Mouse (Mus musculus) brown adipose tissue, adult 24 weeks (tissue): ENCODE data around the gene Fblim1. TPM values are rescaled to one million over a fixed set of nuclear protein-coding genes. Genes with fewer than 3 reads are reported as not detected.

ENCODE experiments used
- H3K27ac ChIP-seq: fragments of 200-500 bp; replicated peaks from 2 replicates; pipeline ENCODE4 v1.5.1; 2012; ENCODE audit warnings: low read depth, mild to moderate bottlenecking, low read length
- H3K4me1 ChIP-seq: fragments of 200-500 bp; 2 replicates; pipeline ENCODE4 v1.6.1; 2012; ENCODE audit warnings: low read length, mixed read lengths; ENCODE audit not compliant: control insufficient read depth, insufficient read depth, insufficient read length
- H3K4me3 ChIP-seq: fragments of 200-500 bp; 2 replicates; pipeline ENCODE4 v1.5.1; 2012; ENCODE audit warnings: low read depth, mild to moderate bottlenecking, low read length, moderate library complexity; ENCODE audit not compliant: insufficient read depth
- polyA plus RNA-seq: library from polyadenylated mRNA; stranded (reverse); fragments of >200 nt; gene quantifications from 2 replicates; pipeline ENCODE4 v1.2.4, GENCODE M21; 2012; ENCODE audit not compliant: missing spikeins, insufficient read depth, insufficient read length

Gene Fblim1
- polyA plus RNA-seq: 2.1 and 3.6 TPM in 2 replicates

- H3K4me1 ChIP-seq: peaks cover 39% of the 10 kb centered on the region
- peak within 1 kb of the TSS; percentile 46 for H3K4me3 ChIP-seq
- H3K27ac ChIP-seq: peak within 1 kb of the TSS; percentile 59
Measured at GRCm38 (mm10) chr4:141605861-141606260, at the start of gene Fblim1. TSS of gene Fblim1 (minus strand) at chr4:141606096.

GRCm38 (mm10) chr4:141654509-141654908, 48.6 kb upstream of the Fblim1 start:
- H3K4me1 ChIP-seq: peaks cover 5% of the 10 kb centered on the region
- no peak overlapping the region for H3K4me3 ChIP-seq
- H3K27ac ChIP-seq: no peak overlapping the region

- H3K4me1 ChIP-seq: peaks cover 7% of the 10 kb centered on the region
- 0 out of 2 replicates have a peak overlapping the region, but pooled peaks have one; percentile 41 for H3K27ac ChIP-seq
- no peak overlapping the region for H3K4me3 ChIP-seq
Measured at GRCm38 (mm10) chr4:141653813-141654212, 47.9 kb upstream of the Fblim1 start.

DNA sequence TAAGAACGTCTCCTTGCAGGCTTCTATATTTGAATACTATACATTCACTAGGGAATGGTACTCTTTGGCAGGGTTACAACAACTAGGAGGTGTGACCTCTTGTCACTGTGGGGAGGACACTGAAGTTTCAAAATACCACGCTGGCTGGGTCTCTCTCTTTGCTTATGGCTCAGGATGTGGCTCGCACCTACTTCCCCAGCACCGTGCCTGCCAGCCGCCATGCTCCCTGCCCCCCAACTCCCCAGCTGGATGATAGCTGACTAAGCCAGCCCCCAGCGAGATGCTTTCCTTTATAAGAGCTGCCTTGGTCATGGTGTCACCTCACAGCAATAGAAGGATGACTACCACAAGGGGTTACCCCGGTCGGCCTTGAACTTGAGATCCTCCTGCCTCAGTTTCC, 47.1 kb upstream of the Fblim1 start:
- Histone ChIP-seq H3K4me1 (peaks cover 7% of the 10 kb centered on the region), H3K27ac (no peak overlapping the region), H3K4me3 (no peak overlapping the region)

DNA sequence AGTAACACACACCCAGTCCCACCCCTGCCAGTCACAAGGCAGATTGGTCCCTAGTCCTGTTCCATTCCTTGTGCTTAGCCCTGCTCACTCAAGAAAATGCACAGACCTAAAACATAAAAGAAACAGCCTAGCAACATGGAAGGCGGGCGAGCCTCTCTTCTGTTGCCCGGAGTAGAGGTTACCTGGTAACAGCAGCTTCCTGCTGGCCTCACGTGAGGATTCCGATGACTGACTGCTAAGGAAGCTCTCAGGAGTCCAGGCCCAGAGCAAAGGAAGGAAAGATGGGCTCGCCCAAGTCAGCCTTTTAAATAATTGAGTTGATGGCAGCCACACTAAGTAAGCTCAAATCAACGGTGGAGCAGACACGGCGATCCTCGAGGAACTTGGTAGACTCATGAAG, 46.0 kb upstream of the Fblim1 start:
- Histone ChIP-seq H3K27ac (no peak overlapping the region; the same call in 1 of the 2 replicates), H3K4me1 (peaks cover 7% of the 10 kb centered on the region), H3K4me3 (no peak overlapping the region)

DNA sequence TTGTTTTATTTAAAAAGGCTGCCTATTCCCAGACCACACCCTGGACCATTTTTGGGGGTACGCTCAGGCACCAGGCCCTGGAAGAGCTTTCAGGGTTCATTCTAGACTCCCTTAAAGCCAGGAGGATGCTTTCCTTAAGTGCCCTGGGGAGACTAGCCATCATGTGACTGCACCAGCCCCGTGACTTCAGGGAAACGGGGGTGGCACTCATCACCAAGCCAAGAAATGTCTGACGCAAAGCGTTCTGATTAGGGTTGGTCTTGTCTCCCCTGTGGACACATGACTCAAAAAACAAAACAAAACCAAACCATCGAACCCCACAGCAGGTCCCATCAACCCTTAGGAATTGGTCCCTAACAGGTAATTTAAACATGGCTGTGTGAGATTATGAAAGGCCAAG, 45.4 kb upstream of the Fblim1 start:
- H3K4me1 ChIP-seq: peaks cover 7% of the 10 kb centered on the region
- no peak overlapping the region for H3K4me3 ChIP-seq
- H3K27ac ChIP-seq: no peak overlapping the region

DNA sequence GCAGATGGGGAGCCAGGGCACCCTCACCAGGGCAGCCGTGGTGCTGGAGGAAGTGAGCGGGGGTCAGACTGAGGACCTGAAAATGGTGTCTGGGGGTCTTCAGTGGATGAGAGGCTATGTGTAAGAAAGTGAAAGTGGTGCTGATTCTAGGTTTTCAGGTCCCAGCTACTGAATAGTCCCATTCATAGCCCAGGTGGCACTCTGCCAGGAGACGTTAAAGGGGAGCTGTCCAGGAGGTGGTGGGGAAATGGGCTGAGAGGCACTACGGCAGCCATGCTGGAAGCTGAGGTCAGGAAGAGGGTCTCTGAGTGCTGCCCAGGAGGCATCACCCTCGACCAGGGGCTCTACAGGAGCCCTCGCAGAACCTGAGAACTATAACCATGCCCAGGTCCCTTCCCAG, 43.3 kb upstream of the Fblim1 start:
- H3K4me3 ChIP-seq: no peak overlapping the region
- peaks cover 7% of the 10 kb centered on the region for H3K4me1 ChIP-seq
- no peak overlapping the region for H3K27ac ChIP-seq

GRCm38 (mm10) chr4:141648262-141648661, 42.4 kb upstream of the Fblim1 start:
- Histone ChIP-seq H3K27ac (no peak overlapping the region), H3K4me1 (peaks cover 15% of the 10 kb centered on the region)

GRCm38 (mm10) chr4:141647187-141647586, 41.3 kb upstream of the Fblim1 start:
- Histone ChIP-seq H3K27ac (no peak overlapping the region), H3K4me1 (peaks cover 12% of the 10 kb centered on the region), H3K4me3 (no peak overlapping the region)

More at GRCm38 (mm10) chr4:141648262-141648661, 42.4 kb upstream of the Fblim1 start:
- H3K4me3 ChIP-seq: no peak overlapping the region

DNA sequence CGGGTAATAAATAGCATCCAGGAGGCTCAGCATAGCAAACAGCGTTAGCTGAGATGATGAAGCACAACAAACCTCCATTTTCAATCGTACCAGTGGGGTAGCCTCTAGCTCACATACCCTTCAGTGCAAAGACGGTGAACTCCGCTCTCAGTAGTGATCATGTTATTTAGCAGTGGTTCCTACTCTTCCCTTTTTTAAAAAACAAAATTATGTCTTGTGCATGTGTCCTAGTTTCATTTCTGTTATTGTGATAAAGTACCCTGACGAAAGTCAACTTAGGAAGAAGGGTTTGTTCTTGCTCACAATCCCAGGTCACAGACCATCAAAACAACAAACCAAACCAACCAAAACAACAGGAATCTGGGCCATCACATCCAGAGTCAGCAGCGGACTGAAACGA, 40.1 kb upstream of the Fblim1 start:
- no peak overlapping the region for H3K4me3 ChIP-seq
- peak overlapping the region; percentile 56 for H3K27ac ChIP-seq
- peaks cover 15% of the 10 kb centered on the region for H3K4me1 ChIP-seq

DNA sequence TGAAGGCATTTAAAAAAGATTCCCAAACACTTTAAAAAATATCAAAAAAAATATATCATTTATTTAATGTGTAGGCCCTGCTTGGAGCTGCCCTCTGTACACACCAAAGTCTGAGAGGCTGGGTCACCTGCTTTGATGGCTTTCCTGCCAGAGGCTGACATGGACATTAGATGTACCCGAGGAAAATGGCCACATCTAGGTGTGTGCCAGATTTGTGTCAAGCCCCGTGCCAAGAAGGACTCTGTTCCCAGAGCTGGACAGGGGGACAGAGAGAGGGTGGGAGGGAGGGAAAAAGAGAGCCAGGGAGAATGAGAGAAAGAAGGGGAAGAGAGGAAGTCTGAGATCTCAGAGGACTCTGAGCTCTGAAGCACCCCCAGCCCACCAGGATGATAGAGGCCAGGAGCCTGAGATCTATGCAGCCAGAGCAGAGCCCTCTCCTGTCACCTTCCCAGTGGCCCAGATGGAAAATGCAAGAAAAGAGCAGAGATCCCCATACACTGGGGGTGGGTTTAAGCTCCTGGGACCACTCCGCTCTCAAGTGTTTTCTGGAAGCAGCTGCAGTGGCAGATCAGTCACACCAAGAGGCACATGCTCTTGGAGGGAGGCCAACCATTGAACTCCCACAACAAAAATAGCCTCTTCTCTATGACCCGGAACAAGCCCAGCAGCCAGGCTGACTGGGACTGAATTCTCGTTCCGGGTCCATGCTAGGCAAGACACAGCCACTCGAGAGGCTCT, 37.4 kb upstream of the Fblim1 start:
- Histone ChIP-seq H3K4me3 (no peak overlapping the region), H3K4me1 (peaks cover 12% of the 10 kb centered on the region), H3K27ac (peak overlapping the region; percentile 72)

- H3K4me3 ChIP-seq: no peak overlapping the region
- H3K4me1 ChIP-seq: peaks cover 12% of the 10 kb centered on the region
Measured at GRCm38 (mm10) chr4:141641961-141642811, 36.3 kb upstream of the Fblim1 start.

GRCm38 (mm10) chr4:141641353-141641771, 35.5 kb upstream of the Fblim1 start:
- Histone ChIP-seq H3K4me1 (peaks cover 12% of the 10 kb centered on the region), H3K4me3 (no peak overlapping the region), H3K27ac (peak overlapping the region; percentile 29)

More at GRCm38 (mm10) chr4:141641961-141642811, 36.3 kb upstream of the Fblim1 start:
- H3K27ac ChIP-seq: peak overlapping the region; percentile 29; the same call in 1 of the 2 replicates

DNA sequence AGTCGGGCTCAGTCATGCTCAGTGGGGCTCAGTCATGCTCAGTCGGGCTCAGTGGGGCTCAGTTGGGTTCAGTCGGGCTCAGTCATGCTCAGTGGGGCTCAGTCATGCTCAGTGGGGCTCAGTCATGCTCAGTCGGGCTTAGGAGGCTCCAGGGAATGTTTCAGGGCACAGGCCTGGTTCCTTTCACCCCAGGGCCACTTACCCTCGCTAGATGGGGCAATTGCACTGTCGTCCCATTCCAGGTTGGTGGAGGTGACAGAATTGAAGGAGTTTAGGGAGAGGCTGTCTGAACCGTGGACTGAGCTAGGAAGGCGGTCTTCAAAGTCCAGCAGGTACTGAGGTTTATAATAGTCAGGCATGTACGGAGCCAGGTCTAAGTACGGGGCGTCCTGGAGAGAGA, 33.6 kb upstream of the Fblim1 start:
- Histone ChIP-seq H3K27ac (no peak overlapping the region), H3K4me1 (peaks cover 12% of the 10 kb centered on the region), H3K4me3 (no peak overlapping the region)

DNA sequence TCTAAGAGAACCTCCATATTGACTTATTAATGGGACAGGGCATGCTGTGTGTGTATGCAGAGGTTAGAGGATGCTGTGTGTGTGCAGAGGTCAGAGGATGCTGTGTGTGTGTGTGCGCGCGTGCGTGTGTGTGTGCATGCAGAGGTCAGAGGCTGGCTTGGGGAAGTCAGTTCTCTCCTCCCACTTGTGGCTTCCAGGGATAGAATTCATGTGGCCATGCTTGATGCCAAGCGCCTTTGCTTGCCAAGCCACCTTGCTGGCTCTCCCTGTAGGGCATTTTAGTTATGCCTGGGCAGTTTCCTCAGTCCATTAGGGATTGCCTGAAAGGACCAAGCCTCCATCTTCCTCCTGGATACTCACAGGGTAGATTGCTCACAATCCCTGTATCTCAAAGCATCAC, 30.8 kb upstream of the Fblim1 start:
- Histone ChIP-seq H3K27ac (no peak overlapping the region), H3K4me1 (peaks cover 3% of the 10 kb centered on the region; the same call in 1 of the 2 replicates), H3K4me3 (no peak overlapping the region)
